Mouse (Mus musculus) cerebellum, adult 2 months (tissue): ENCODE measurements around the gene Crim1.

Experiments
- CTCF ChIP-seq: fragments of 200-500 bp; IDR thresholded peaks from 2 replicates; pipeline ENCODE4 v1.5.1; 2011; ENCODE audit warnings: low read depth, mild to moderate bottlenecking, control low read depth, low read length, moderate library complexity, borderline replicate concordance; ENCODE audit not compliant: insufficient read depth
- POLR2A ChIP-seq: fragments of 200-500 bp; IDR thresholded peaks from 2 replicates; pipeline ENCODE4 v1.6.1; 2011; ENCODE audit warnings: low read length, control low read depth, borderline replicate concordance; ENCODE audit not compliant: insufficient read depth

GRCm38 (mm10) chr17:78407581-78407980 lies 207.5 kb downstream of the Crim1 start:
- TF ChIP-seq CTCF = no peak
- no peak for TF ChIP-seq POLR2A
